Mouse (Mus musculus) frontal cortex, adult 2 months (tissue): ENCODE results near the gene Otop3. TPM values are rescaled to one million over a fixed set of nuclear protein-coding genes. Genes with fewer than 3 reads are reported as not detected.

Source experiments
- DNase-seq, 2 experiments: peaks; one replicate each; pipeline ENCODE4 v3.0.0; 2022; ENCODE audit warnings: low spot score in 1 of 2; ENCODE audit errors: extremely low spot score in 1 of 2
- polyA plus RNA-seq: library from polyadenylated mRNA; depleted of rRNA; stranded (reverse); fragments of >200 nt; gene quantifications from 2 replicates; pipeline ENCODE4 v1.2.3, GENCODE M21; 2012

Gene Otop3
- polyA plus RNA-seq, 1 experiment, result 0.30 TPM

DNA sequence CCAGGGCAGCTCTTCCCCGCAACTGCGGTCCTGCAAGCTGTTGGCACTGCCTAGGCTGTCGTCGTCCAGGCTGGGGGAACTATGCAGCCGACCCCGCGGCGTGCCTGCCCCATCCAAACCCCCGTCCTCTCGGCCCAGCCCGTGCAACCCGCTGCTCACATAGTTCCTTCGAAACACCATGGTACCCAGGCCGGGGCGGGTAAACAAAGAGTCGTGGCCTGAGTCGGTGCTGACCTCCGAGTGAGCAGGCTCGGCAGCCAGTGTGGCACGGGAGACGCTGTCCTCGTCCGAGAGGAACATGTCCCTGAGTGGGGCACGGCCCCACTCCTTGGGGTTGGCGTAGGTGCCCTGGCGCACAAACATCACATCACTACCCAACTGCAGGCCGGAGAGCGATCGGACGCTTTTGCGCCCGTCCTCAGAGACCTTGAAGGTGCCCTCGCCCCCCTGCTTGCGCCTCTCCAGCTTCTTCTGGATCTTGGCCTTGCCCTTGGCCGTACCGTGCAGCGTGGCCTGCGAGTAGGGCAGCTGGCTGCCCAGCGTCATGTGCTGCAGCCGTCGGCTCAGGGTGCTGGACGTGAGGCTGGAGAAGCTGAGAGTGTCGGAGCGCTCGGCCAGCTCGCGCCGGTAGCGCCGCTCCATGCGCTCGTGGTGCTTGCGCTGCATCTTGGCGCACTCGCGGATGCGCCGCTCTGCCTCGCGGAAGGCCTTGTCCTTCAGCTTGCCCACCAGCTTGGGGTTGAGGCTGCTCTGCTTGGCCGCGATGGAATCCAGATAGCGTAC lies 16.1 kb upstream of the Otop3 start:
- no peak for DNase-seq

DNA sequence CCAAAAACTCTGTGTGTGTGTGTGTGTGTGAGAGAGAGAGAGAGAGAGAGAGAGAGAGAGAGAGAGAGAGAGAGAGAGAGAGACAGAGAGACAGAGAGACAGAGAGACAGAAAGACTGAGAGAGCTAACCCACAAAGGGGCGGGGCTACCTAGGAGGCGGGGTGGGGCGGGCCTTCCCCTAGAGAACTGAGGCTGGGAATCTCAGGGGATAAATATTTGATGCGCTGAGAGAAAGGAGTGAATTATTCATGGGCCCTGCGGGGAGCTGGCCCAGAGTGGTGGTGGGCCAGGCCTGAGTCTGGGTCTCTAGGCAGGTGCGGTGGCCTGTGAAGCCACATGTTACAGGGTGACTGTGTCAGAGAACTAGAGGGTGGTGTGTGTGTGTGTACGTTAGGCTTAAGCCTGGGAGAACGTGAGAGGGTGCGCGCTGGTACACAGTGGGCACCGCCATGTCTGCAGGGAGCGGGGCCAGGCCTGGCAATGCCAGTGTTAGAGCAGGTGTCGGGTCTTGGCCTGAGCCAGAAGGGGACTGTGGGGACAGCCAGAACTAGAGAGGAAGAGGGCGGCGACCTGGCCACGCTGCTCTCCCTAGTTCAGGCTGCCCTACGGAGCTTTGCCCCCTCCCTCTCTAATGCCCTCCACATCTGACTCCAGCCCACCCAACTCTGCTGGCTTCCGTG lies 14.7 kb upstream of the Otop3 start:
- DNase-seq, result no peak

DNA sequence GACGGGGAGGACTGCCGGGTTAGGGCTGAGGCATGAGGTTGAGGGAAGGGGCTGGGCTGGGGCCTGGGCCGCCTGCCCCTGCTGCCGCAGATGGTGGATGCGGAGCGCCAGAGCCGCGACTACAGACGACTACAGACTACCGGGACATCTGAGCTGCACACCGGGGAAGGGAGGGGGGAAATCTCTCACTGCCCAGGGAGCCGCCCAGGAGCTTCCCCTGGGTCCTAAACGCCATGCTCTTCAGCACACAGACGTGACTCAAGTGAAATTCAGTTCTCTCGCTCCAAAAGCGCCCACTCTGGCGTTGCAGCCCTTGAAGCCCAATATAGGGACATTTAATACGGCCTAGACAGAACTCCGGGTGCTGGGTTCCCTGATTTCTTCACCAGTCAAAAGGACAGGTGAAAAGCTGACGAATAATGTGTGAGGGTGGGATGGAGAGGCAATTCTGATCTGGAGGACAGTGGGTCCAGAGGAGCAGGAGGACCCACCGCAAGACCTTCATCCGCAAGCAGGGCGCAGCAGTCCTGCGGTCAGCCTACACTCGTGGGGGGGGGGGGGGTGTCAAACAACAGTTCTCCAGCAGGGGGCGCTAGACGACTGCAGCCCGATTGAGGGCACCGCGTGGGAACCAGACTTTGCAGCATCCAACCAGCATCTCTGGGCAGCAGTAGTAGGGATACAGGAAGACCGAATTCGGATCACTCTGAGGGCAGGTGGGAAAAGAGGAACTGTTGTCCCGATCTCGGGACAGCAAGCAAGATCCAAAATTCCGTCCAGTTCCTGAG lies 12.4 kb upstream of the Otop3 start, which contains the start of gene Ush1g:
TSS of gene Ush1g (minus strand) at position 136 of the 788 bp plus-strand sequence.
- peak in 1 of 2 experiments; percentile 59 for DNase-seq

DNA sequence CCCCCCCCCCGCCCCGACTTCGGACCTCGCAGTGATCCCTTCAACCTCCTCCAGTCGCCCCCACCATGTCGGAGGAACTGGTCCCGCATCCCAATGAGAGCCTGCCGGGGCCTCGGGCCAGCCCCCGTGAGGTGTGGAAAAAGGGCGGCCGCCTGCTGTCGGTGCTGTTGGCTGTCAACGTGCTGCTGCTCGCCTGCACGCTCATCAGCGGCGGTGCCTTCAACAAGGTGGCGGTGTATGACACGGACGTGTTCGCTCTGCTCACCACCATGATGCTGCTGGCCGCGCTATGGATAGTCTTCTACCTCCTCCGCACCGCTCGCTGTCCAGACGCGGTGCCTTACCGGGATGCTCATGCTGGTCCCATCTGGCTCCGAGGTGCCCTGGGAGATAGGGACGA lies 11.2 kb upstream of the Otop3 start:
- DNase-seq, result no peak

DNA sequence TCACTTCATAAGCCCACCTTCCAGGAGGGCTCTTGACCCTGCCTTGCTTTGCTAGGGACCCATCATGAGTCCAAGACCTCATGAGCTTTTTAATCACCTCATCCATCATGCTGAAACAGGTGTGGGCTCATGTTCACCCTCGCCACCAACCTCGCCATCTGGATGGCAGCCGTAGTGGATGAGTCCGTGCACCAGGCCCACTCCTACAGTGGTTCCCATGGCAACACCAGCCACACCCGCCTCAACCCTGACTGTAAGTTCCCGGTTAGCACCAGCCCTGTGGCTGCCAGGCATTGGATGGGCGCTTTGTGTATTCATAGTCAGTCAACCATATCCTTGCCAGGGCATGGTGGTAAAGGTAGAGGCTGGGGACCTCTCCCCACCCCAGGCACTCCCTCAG lies 7.8 kb upstream of the Otop3 start:
- peak in 1 of 2 experiments; percentile 64 for DNase-seq

DNA sequence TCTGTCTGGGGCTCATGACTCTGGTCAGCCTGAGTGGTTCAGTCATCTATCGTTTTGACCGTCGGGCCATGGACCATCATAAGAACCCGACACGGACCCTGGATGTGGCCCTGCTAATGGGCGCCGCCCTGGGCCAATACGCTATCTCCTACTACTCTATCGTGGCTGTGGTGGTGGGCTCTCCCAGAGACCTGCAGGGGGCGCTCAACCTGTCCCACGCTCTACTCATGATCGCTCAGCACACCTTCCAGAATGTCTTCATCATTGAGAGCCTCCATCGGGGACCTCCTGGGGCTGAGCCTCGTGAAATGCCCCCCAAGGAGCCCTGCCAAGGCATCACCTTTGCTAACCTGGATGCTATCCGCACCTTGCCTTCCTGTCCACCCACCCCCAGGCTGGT lies 5.2 kb upstream of the Otop3 start:
- DNase-seq, result no peak

DNA sequence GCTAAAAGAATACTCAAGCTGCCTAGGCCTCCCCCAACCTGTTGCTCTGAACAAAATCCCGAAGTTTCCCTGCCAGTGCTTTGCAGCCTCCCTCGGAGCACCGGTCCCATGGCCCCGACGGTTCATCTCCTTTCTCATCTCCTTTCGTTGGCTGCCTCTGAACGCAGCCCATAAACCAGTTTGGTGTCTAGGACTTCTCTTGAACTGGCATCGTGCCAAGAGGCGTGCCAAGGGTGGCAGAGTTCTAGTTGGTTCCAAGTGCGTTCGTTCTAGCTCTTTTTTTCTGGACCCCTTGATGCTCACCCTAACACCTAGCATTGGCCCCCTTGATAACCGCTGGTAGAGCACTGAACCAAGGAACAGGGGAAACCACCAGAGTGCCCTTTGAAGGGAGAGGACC lies 692 bp downstream of the Otop3 start:
- no peak for DNase-seq

DNA sequence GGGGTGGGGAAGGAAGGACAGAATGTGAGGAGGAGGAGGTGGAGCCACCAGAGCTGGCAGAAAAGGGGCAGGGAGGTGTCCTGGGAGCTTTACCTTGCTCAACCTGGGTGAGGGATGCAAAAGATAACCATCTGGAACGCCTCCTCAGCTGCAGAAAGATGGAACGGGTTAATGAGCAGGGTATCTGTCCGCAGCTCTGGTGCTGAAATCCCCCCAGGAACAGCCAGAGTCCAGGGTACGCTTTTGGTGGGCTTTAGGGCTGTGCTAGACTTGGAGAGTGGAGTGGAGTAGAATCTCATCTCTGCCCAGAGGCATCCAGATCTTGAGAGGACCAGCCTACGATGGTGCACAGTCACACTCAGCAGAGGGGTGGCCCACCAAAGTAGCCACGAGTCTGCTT lies 1.6 kb downstream of the Otop3 start:
- no peak for DNase-seq

DNA sequence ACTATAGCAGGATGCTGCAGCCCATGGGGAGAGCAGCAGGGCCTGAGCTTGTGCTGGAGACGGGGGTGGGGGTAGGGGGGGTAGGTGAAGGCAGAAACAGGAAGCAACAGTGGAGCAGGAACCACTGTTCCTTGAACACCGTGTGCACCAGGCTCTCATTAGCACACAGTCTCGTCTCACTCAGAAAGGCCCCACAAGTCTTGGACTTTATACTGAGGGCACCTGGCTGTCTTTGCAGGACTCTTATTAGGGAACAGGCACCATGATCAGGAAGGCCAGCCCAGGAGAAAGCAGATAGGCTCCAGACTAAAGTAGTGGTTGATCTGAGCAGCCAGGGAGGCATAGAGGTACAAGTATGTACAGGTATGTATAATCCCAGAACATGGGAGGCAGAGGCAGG lies 2.8 kb downstream of the Otop3 start:
- no peak for DNase-seq

DNA sequence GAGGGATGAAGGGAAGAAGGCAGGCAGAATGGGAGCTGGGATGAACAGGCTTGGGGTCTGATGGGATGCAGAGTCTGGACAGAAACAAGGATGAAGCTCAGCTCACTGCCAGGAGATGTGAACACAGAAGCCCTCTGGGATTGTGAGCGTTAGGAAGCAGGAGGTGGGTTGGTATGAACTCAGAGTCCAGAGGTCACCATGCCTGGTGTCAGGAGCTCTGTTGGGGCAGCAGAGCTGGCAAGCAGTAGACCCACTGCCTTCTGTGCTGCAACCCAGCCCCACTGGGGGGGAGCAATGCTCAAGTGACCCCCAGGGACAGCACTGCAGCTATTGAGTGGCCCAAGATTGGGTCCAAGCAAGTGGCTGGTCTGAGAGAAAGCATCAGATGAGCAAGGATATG lies 3.3 kb downstream of the Otop3 start:
- DNase-seq, result no peak

DNA sequence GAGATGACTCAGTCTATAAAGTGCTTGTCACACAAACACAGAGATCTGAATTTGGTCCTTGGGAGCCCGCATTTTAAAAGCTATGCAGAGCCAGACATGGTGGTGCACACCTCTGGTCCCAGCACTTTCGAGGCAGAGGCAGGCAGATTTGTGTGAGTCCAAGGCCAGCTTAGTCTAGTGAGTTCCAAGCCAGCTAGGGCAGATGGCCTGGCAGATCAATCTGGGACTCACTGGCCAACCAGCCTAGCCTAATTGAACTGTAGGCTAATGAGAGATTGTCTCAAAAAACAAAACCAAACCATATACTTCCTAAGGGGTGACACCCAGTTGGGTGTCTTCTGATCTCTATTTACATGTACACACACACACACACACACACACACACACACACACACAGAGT lies 6.7 kb downstream of the Otop3 start:
- no peak for DNase-seq

DNA sequence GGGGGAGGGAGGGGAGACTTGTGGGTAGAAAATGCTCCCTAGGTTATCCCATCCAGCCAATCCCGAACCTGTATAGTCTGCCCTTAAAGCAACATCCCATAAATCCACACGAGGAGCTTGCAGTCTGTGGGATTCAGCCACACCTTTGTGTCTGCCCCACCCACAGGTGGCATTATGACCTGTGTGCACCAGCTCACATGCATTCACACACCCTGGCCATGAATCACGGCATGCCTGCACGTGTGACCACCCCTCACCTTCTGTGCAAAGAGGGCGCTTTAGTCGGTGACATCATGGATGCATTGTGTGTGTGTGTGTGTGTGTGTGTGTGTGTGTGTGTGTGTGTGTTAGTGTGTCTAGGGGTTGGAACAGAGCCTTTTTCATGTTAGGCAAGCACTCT lies 7.3 kb downstream of the Otop3 start:
- DNase-seq, result no peak

DNA sequence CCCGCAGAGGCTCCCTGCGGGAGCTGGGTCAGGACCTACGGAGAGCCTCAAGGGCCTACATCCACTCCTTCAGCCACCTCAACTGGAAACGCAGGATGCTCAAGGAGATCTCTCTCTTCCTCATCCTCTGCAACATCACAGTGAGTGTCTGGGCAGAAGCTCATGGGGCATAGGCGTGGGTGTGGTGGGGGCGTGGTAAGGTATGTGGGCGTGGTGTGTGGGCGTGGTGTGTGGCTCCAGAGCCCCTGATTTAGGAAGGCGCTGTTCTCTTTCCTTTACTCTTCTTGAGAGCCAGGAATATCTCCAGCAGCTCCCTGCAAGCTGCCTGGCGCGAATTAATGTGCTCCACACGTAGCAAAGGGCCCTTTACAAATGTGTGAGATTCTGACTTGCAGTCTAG lies 10.4 kb downstream of the Otop3 start:
- no peak for DNase-seq

DNA sequence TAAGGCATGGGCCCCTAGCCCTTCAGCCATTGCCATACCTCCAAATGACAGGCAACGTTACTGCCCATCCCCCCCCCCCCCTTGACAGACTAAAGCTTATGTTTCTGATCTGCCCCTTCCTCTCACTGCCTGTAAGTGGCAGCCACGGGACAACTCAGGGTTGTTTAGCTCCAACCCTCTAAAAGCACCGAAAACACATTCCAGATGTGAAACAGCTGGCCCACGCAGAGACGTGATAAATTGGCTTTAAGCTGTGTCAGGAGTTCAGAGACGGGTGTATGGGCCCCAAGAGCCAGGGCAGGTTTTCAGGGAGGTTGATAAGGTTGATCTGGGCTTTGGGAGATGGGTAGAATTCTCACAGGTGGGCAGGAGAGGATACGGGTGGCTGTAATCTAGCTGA lies 11.0 kb downstream of the Otop3 start:
- no peak for DNase-seq

DNA sequence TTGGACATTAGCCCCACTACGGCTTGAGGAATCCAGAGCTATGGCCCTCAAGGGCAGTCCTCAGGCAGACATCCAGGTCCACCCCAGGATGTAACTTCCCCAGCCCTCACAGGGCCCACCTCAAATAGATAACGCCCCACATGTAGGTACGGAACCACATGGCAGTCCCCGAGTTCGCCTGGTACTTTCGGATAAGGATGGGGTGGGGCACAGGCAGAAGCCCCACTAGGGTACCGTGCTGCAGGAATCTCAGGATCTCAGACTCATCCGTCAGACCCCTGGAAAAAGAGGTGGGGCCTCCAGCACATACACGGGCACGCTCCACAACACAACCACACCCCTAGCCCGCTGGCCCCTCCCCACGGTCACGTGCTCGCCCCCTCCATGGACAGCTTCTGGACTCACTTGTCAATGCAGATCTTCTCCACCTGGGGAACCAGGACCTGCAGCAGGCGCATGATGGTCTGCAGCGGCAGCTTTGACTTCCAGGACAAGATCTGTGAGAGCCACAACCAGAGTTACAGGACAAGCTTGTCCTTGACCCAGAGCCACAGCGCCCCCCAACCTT lies 14.2 kb downstream of the Otop3 start:
- DNase-seq, result no peak

DNA sequence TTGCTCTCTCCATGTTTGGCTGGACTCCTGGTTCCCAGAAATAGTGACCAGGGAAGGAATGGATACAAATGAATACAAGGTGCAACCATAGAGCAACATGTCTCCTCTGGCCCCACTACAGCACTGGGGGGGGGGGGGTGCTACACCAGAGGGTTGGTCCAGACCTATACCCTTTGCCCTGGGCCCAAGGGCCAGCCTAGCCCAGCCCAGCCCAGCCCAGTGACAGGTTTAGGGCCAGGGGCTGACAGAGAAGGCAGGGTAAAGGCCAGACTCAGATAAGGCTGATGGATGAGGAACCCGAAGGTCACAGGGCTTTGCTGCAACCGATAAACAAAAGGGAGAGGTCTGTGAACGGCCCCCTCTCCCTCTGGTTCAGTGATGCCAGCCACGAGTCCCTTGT lies 15.4 kb downstream of the Otop3 start:
- no peak for DNase-seq

DNA sequence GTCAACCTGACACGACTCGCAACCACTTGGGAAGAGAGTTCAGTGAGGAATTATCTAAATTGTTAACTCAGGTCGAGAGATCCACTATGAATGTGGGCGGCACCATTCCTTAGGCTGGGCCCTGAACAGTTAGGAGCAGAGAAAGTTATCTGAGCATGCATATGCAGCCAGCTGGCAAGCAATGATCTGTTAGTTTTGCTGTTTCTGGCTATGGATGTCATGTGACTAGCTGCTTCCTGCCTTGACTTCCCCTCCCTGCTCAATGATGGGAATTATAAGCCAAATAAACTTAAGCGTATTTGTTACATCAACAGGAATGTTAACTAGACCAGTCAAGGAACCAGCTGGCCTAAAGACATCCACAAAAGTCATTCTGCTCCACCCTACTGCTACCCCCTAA lies 18.8 kb downstream of the Otop3 start:
- no peak for DNase-seq

DNA sequence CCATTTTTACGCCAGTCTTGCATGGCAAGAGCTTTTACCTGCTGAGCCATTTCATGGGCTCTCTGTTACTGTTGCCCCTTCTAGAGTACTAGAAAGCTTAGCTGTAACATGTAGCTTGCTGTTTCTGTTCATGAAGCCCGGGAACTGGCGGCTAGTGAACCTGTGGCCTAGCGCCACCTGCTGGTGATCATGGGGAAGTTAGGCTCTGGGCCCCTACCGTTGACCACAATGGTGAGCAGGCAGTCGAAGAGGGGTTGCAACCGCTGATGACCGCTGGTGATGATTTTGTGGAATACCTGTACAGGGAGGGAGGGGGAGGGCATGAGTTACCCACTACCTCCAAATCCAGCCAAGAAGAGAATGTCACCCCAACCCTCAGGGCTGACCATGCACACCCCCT lies 19.7 kb downstream of the Otop3 start:
- DNase-seq, result peak in 1 of 2 experiments; percentile 82

DNA sequence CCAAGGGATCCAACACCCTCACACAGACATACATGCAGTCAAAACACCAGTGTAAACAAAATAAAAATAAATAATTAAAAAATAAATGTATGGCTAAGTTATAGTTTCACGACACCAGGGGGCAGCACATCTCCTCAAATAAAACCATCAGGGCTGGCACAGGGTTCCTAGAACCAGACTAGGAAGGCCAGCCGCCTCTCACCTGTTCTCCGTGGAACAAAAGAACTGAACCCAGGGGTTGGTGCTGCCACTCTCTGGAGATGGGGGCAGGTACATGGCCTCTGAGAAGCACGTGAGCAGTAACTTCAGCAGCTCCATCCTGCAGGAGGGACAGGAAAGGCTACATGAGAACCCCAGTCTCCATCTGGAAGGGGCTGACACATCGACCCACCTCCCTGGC lies 23.9 kb downstream of the Otop3 start:
- peak in 1 of 2 experiments; percentile 84 for DNase-seq

DNA sequence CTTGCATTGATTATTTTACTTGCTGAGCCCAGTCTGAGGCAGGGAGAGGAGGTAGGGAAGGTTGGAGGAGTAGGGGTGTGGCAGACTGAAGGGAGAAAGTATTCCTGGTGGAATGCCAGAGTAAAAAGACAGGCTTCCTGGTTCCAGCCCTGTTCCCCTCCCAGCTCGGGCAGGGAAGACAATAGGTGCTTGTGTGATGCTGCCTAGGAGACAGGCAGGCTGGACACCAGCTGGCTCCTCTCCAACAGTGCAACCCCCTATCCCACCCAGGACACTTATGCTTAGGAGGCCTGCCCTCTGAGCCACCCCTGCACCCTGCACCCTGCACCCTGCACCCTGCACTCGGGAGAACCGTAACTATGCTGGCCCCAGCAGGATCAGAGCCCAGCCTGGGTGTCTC lies 24.8 kb downstream of the Otop3 start:
- no peak for DNase-seq

DNA sequence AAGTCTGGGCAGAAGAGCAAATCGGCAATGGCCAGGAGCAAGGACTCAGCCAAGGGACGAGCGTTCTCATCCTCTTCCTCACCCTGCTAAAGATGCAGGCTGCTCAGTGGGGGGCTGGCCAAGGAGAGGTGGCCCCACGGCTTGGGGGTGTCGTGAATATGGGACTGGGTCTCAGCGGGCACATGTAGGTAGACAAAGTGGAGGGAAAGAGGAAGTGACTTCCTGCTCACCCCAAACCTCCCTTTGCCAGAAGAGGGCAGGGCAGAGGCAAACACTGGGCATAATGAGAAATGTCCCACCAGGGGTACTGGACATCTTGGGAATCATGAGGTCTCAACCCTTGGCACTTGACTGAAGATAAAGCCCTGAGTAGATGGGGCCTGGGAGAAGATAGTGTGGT lies 25.2 kb downstream of the Otop3 start:
- DNase-seq, result no peak
